Mouse (Mus musculus) ES-CJ7 (cell line): ENCODE results near the gene Stk11ip.

Source experiments
- DNase-seq: peaks from one replicate; pipeline ENCODE4 v3.0.0; 2011; ENCODE audit warnings: low read depth, low spot score

Stk11ip gene

DNA sequence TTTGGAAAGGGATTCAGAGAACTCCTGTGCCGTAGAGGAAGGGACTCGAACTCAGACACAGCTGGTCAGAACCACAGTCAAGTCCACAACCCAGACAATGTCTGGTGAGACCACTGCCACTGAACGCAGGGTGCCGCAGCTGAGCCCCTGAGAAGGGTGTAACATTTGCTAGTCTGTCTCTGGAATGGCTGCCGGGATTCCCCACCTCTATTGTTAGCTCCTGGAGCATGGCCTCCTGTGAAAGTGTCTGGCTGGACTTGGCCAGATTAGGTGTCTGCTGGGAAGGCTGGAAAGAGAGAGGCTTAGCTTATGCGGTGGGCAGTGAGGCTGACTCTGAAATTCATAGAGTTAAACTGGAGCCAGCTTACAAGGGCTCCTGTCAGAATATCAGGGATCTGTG, 49.1 kb downstream of the Stk11ip start:
- no peak for DNase-seq

DNA sequence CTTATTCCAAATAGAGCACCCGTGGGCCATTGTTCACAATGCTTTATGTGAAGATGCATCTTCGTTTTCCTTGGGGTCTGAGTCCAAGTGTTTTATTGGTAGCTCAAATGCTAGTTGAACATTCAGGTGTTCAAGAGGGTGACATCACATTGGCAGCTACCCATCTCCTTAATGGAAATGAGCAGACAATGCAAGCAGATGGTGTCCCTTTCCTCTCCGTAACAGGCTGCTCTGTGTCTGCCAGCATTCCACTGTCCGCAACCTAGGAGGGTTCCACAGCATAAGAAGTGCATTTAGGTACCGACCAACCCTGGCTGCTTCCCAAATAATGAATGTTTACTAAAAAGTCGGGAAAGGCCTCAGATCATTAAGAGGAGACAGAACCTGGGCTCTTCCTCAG, 51.4 kb downstream of the Stk11ip start:
- DNase-seq = no peak

DNA sequence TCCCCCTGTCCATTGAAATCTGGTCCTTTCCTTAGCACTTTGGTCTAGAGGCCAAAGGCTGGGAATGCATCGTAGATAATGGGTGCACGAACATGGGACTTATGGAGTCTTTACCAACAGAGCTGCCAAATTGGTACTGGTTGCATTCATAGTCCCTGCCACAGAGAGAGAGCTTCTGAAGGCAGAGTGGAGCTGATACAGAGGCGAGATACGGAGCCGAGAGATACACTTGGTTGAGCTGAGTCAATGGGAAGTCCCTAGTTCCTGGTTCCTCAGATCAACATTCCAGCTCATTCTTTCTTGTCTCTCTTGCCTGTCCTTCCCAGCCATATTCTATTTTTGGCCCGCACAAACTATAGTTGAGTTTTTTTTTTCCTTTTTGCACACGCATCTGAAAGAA, 52.4 kb downstream of the Stk11ip start:
- no peak for DNase-seq

DNA sequence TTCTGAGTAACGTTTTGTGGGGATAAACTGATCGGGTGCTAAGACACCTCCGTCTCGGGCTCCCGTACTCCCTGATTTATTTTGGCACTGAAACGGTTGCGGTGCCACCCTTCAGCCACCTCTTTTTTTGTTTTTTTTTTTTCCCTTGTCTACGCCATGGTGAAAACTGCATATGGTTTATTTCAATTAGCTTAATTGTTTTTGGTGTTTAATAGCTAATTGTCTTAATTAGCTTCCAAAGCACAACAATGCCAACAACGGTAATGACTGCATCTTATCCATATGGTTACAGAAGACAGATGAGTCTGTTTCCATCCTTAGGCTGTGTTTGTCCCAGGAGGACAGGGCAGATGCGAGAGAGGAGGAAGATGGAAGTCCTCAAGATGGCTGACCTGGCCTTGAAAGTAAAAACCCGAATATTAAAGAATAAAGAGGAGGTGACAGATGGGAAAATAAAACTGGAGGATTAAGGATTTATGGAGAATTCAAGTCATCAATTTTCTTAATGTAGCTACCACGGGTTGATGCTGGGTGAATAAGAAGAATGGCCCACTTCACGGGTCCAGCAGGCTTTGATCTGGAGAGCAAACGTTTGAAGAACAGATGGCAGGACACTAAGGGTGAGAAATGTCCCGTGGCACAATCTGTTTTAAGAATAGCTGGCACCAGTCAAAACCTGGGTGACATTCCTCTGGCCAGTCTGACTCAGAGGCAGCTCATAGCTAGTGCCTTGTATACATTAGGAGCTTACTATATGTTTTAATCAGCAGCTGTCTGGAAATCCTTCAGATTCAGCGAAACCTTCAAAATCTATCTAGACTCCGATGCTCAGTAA, 53.4 kb downstream of the Stk11ip start:
- no peak for DNase-seq

DNA sequence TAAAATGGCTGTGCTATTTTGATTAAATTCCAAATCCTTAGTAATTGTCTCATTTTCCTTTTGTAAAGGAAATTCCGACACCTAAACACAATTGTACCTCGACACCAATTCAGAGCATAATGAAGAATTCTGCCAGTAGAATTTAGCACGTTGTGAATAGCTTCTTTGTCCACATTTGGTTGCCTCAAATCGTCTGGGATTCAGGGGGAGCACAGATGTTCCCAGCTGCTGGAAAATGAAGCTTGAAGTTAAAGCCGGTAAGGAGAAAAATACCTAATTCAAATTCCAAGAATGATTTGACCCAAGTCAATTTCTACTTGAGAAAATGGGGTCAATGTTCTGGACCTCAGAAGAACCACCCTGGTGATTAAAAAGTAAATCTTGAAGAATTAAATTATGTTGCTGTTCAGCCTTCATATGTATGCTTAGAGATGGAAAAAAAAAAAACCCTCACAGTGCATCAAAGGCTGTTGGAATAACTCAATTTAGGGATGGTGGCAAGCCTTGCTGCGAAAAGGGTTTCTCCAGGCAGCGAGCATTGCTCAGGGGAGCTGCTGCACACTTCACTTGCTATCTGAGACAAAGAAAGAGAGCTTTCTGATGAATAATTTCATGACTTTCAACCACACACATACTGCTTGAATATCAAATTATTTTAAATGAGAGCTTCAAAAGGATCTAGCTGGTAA, 60.8 kb downstream of the Stk11ip start:
- no peak for DNase-seq

DNA sequence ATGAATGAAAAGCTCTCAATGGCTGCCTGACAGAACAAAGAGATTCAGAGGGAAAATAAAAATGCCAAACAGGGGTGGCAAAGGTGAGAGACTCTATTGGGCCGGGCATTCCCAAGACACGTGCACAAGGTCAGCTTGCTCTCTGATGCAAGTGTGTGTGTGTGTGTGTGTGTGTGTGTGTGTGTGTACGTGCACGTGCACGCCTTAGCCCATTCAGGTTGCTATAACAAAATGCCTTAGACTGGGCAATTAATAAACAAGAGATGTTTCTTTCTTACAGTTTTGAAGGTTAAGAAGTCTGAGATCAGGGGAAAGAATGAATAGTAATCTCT, 61.3 kb downstream of the Stk11ip start:
- DNase-seq = no peak

DNA sequence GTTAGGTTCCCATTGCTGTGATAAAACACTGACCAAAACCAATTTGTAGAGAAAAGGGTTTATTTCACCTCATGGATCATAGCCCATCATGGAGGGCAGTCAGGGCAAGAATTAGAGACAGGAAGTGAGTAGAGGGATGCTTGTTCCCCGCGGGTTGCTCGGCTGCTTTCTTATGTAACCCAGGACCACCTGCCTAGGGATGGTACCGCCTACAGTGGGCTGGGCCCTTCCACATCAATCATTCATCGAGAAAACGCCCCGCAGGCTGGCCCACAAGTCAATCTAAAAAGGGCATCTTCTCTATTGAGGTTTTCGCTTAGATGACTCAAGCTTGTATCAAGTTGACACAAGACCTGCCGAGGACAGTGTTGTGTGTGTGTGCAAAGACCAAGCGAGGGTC, 61.7 kb downstream of the Stk11ip start:
- peak; percentile 80 for DNase-seq

DNA sequence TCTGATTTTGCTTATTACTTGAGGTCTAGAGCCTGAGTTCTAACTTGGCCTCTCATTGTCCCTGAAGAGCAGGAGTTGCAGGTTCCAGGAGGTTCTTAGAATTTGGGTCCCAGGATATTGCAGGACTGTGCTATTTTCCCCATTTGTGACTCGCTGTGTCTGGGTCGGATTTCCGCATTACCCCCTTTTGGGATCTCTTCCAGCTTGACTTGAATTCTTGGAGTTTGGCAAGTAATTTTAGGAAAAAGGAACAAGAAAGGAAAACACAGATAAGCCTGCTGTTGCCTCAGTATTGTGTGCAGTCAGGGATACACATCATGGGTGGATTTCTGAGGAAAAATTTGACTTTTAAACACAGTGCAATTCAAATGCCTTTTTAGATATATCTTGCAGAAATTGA, 65.5 kb downstream of the Stk11ip start:
- no peak for DNase-seq
